ENCODE assay signal across 1 mouse cellular context in genomic region chr2:121153100-121153499, GRCm38 (mm10).
TF ChIP-seq lines count a peak whose summit lies in the region.

No protein-coding gene starts in this region.

TF ChIP-seq in MEL, 35 proteins besides CTCF, POLR2A, EP300 and RAD21:
- 0 out of 2 replicates have a peak, but pooled peaks have one; percentile 23 for TF ChIP-seq ZC3H11A (IDR thresholded peaks at IDR 0.05; ENCODE audit: low read depth, low read length)
- TF ChIP-seq BHLHE40 (IDR thresholded peaks at IDR 0.05; ENCODE audit: borderline replicate concordance, low read depth, low read length): no peak
- TF ChIP-seq SMC3 (IDR thresholded peaks at IDR 0.05; ENCODE audit: low read depth, low read length): peak; percentile 41; the same call in 1 of the 2 replicates
- TF ChIP-seq GABPA (IDR thresholded peaks at IDR 0.05; ENCODE audit: low read depth, low read length): no peak
TF ChIP-seq in MEL: peak in this region for 2.
